Mouse (Mus musculus) CD4-positive naive resting alpha-beta T cell, adult 76 days (primary cell): Measurements from ENCODE around the gene Gm19935. TPM values are rescaled to one million over a fixed set of nuclear protein-coding genes. Genes with fewer than 3 reads are reported as not detected.

Source experiments
- total RNA-seq: library from RNA; stranded (reverse); gene quantifications from one replicate; pipeline ENCODE4 v1.2.4, GENCODE M21; 2023

Gm19935 gene
- not detected for total RNA-seq

GRCm38 (mm10) chr8:90817293-90817692, at the start of gene Gm19935:
TSS of gene Gm19935 (minus strand) at chr8:90817393.

GRCm38 (mm10) chr8:90828181-90828986, 11.2 kb upstream of the Gm19935 start, which contains the start of gene Chd9:
TSS of gene Chd9 (plus strand) at chr8:90828352.

Other genes with a start within 250 kb of the Gm19935 start
- 82.6 TPM for gene Chd9, start 11.0 kb upstream of the Gm19935 start, total RNA-seq